In genomic region chr4:155505671-155506295, GRCm38 (mm10) we compare ENCODE assay signal across 20 mouse cellular contexts. TPM values are rescaled to one million over a fixed set of nuclear protein-coding genes. Genes with fewer than 3 reads are reported as not detected.
"Had no signal": no experiment of that assay in that cellular context is flagged by ENCODE, and none has a peak within 500 bp of the region (broad histone marks: within the 10 kb centered on the region; RNA-seq: fewer than 3 reads in every experiment).

No protein-coding gene starts in this region.

- H3K4me2 ChIP-seq: liver, embryonic 13.5 days; midbrain, embryonic 11.5 days; neural tube, embryonic 12.5 days; neural tube, embryonic 15.5 days; stomach, embryonic 15.5 days had no signal

- H3K4me1 ChIP-seq: stomach, embryonic 15.5 days had no signal

- H3K27ac ChIP-seq: liver, embryonic 13.5 days; neural tube, embryonic 12.5 days; neural tube, embryonic 15.5 days; stomach, embryonic 15.5 days had no signal

- H3K36me3 ChIP-seq: liver, embryonic 13.5 days; neural tube, embryonic 15.5 days; stomach, embryonic 15.5 days had no signal

- H3K9me3 ChIP-seq: liver, embryonic 13.5 days; neural tube, embryonic 12.5 days; neural tube, embryonic 15.5 days; stomach, embryonic 15.5 days had no signal

- ATAC-seq: intestine, embryonic 16.5 days had no signal

- H3K4me3 ChIP-seq: liver, embryonic 13.5 days; neural tube, embryonic 12.5 days; neural tube, embryonic 15.5 days; stomach, embryonic 15.5 days had no signal

- H3K27me3 ChIP-seq: liver, embryonic 13.5 days; neural tube, embryonic 12.5 days; neural tube, embryonic 15.5 days; stomach, embryonic 15.5 days had no signal

- H3K9ac ChIP-seq: liver, embryonic 13.5 days; neural tube, embryonic 12.5 days; neural tube, embryonic 15.5 days; stomach, embryonic 15.5 days had no signal

- DNase-seq: kidney, adult 2 months; kidney, postnatal 10 days; kidney, postnatal 36 days; liver, embryonic 13.5 days; lung, adult 2 months; lung, postnatal 14 days; lung, postnatal 4 days; retina, postnatal 1 day; right cerebral cortex, postnatal 25 days; spleen, adult 18-20 months; thymus, adult 18-20 months; thymus, postnatal 36 days had no signal

RNA-seq across cellular contexts. Expression of gene Tmem52, which starts 36.9 kb away (rescaled TPM):
- total RNA-seq: liver, adult 2 months; megakaryocyte-erythroid progenitor cell, adult 5-6 weeks had no signal
- polyA plus RNA-seq: limb, embryonic 11.5 days; liver, adult 2 months; liver, embryonic 13.5 days; midbrain, embryonic 11.5 days; neural tube, embryonic 12.5 days had no signal
